Mouse (Mus musculus) urinary bladder, postnatal 0 days (tissue): ENCODE measurements around the gene Elfn2. TPM values are rescaled to one million over a fixed set of nuclear protein-coding genes. Genes with fewer than 3 reads are reported as not detected.

ENCODE experiments used
- polyA plus RNA-seq: library from polyadenylated mRNA; unstranded; fragments of >200 nt; fragmentation: Nextera tagmentation; extraction: Ambion mirVana; gene quantifications from 2 replicates; pipeline ENCODE4 v1.2.1, GENCODE M21; 2015

Gene Elfn2
- not detected in 2 replicates for polyA plus RNA-seq

GRCm38 (mm10) chr15:78718290-78719250 is at the start of gene Elfn2:
Elfn2 (minus strand) TSS chr15:78718771.

Other genes with a start within 250 kb of the Elfn2 start
- 0.20 and 0.24 TPM in 2 replicates for gene Il2rb, start 223.5 kb downstream of the Elfn2 start, polyA plus RNA-seq
- gene C1qtnf6, start 187.4 kb downstream of the Elfn2 start, polyA plus RNA-seq: 44.3 and 44.5 TPM in 2 replicates
- gene Sstr3, start 174.1 kb downstream of the Elfn2 start, polyA plus RNA-seq: not detected in 2 replicates
- gene Rac2, start 146.0 kb downstream of the Elfn2 start, polyA plus RNA-seq: 7.9 and 29.7 TPM in 2 replicates
- gene Cyth4, start 121.7 kb downstream of the Elfn2 start, polyA plus RNA-seq: 7.8 and 19.8 TPM in 2 replicates
- gene Mfng, start 54.7 kb upstream of the Elfn2 start, polyA plus RNA-seq: 5.4 and 6.4 TPM in 2 replicates
- gene Card10, start 84.3 kb upstream of the Elfn2 start, polyA plus RNA-seq: 1.4 and 1.9 TPM in 2 replicates
- 21.3 and 24.7 TPM in 2 replicates for gene Cdc42ep1, start 123.9 kb upstream of the Elfn2 start, polyA plus RNA-seq
- 0.77 and 0.97 TPM in 2 replicates for gene Lgals2, start 136.8 kb upstream of the Elfn2 start, polyA plus RNA-seq
- 40.6 and 40.7 TPM in 2 replicates for gene Gga1, start 158.4 kb upstream of the Elfn2 start, polyA plus RNA-seq
- 0.19 and 0.22 TPM in 2 replicates for gene Gm49510, start 180.9 kb upstream of the Elfn2 start, polyA plus RNA-seq
- 15.0 and 16.9 TPM in 2 replicates for gene Sh3bp1, start 181.0 kb upstream of the Elfn2 start, polyA plus RNA-seq
- 2.6 and 3.3 TPM in 2 replicates for gene Pdxp, start 195.1 kb upstream of the Elfn2 start, polyA plus RNA-seq
- 2,081 and 2,305 TPM in 2 replicates for gene Lgals1, start 208.0 kb upstream of the Elfn2 start, polyA plus RNA-seq
- 33.8 and 37.6 TPM in 2 replicates for gene Nol12, start 216.2 kb upstream of the Elfn2 start, polyA plus RNA-seq
- gene Triobp, start 229.0 kb upstream of the Elfn2 start, polyA plus RNA-seq: 45.0 and 55.5 TPM in 2 replicates